Mouse (Mus musculus) embryonic stem cell, embryonic (primary cell): ENCODE data around the gene Gm10964.

Source experiments
- CTCF ChIA-PET, 4 experiments: fragments of 300-600 bp in 2 of 4; fragments of 350-600 bp in 2 of 4; sonication (Branson Sonifier 250); formaldehyde crosslinking; loops; one replicate each; lab custom pipeline; 2022; ENCODE audit warnings: inconsistent platforms in 2 of 4; lab: Charles Lee
- POLR2A ChIA-PET, 4 experiments: fragments of 300-600 bp in 2 of 4; fragments of 350-600 bp in 2 of 4; sonication (Branson Sonifier 250); formaldehyde crosslinking; loops; one replicate each; lab custom pipeline; 2022; ENCODE audit warnings: antibody characterized with exemption in 4 of 4, inconsistent platforms in 1 of 4; lab: Charles Lee

Gm10964 gene

GRCm38 (mm10) chr3:103756920-103757319 lies 17.8 kb downstream of the Gm10964 start:
- CTCF ChIA-PET = interaction anchor here in 2 of 4 experiments (0.6 to 1.3 kb wide), 3 partner anchors 12 to 53 kb away, joined by 4 to 8 read pairs (median 7); partner anchors contain the start of gene Olfml3 (in 1 of the 2)

DNA sequence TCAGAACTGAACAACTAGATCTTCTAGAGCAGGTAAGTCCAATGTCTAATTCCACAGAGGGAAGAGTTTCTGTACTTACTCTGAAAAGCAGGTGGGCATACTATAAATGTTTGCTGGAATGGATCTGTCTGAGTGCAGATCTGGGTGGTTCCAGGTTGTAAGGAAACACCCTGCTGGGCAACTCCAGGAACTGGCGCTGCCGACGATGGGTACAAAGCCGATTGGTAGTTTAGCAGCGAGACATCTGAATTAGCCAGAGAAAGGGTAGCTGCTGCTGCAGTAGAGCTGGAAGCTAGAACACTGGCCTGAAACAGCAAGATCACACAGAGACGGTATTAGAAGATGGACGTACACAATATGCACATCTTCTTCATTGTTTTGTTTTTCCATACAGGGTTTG lies 19.3 kb downstream of the Gm10964 start:
- ChIA-PET POLR2A (interaction anchor here in 1 of 4 experiments (0.6 to 2.4 kb wide), 4 partner anchors 14 to 418 kb away, joined by 3 to 14 read pairs (median 6); partner anchors contain the start of genes Ap4b1, Dclre1b and Gm43064), CTCF (no interaction called here)

More at GRCm38 (mm10) chr3:103756920-103757319, 17.8 kb downstream of the Gm10964 start:
- POLR2A ChIA-PET = interaction anchor here in 2 of 4 experiments (1.0 to 1.7 kb wide), 5 partner anchors 7 to 157 kb away, joined by 4 read pairs; partner anchors contain the start of gene Rsbn1 (in 2 of the 2)

GRCm38 (mm10) chr3:103759261-103759970 lies 20.2 kb downstream of the Gm10964 start:
- ChIA-PET CTCF (interaction anchor here in 1 of 4 experiments (0.5 kb wide), 1 partner anchor 103 kb away, joined by 6 read pairs; no protein-coding TSS in a partner anchor), POLR2A (interaction anchor here in 1 of 4 experiments (1.3 to 2.4 kb wide), 5 partner anchors 13 to 129 kb away, joined by 3 to 14 read pairs (median 4); partner anchors contain the start of genes Ap4b1, Dclre1b and Gm43064)

- POLR2A ChIA-PET = interaction anchor here in 1 of 4 experiments (2.3 to 14.2 kb wide), 2 partner anchors 12 to 21 kb away, joined by 24 to 166 read pairs; partner anchors contain the start of gene Hipk1
- CTCF ChIA-PET = no interaction called here
These were observed 27.6 kb downstream of the Gm10964 start for GRCm38 (mm10) chr3:103766789-103767188.

DNA sequence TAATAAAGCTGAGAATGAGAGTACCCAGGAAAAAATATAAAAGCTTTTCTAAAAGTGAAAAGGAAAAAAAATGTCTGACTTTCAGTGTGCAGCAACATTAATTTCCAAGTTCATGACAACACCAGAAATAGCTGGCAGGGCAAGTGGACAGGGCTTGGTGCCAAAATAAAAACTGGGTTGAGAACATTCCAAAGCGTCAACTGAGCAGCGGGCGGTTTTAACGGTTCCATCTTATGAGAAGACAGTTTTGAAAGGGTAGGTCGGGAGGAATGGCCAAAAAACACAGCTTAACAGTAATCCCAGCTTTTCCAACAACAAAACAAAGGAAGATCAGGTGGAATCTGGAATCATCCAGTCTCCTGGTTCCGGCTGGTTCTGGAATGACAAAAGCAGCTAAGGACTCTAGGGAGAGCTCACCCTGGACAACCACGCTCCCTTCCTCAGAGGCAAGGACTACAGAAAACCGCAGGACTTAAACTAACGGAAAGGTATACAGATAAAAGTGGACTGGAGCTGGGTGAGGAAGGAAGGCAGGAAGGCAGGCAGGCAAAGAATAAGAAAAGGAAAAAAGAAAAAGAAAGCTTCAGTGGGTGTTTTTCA lies 32.5 kb downstream of the Gm10964 start:
- POLR2A ChIA-PET = interaction anchor here (0.6 to 14.2 kb wide), 26 partner anchors 8 to 626 kb away, joined by 3 to 166 read pairs (median 4); partner anchors contain the start of genes Ap4b1 (in 3 of the 4), Gm43064 (in 3 of the 4), Rsbn1 (in 3 of the 4) and Dclre1b (in 2 of the 4)
- CTCF ChIA-PET = interaction anchor here in 2 of 4 experiments (0.6 to 2.0 kb wide), 4 partner anchors 10 to 34 kb away, joined by 3 to 9 read pairs (median 4); partner anchors contain the start of gene Olfml3 (in 1 of the 2)

- CTCF ChIA-PET = no interaction called here
- POLR2A ChIA-PET = interaction anchor here (0.5 to 14.2 kb wide), 16 partner anchors 8 to 1848 kb away, joined by 3 to 166 read pairs (median 4); partner anchors contain the start of genes Ap4b1 (in 2 of the 4), Dclre1b (in 2 of the 4), Gm43064 (in 2 of the 4) and Hipk1 (in 1 of the 4)
These were observed 33.7 kb downstream of the Gm10964 start for GRCm38 (mm10) chr3:103772846-103773245.

GRCm38 (mm10) chr3:103773508-103773907 lies 34.3 kb downstream of the Gm10964 start:
- POLR2A ChIA-PET = interaction anchor here (0.5 to 14.2 kb wide), 15 partner anchors 9 to 1849 kb away, joined by 3 to 166 read pairs (median 5); partner anchors contain the start of genes Ap4b1 (in 1 of the 4), Dclre1b (in 1 of the 4), Gm43064 (in 1 of the 4) and Hipk1 (in 1 of the 4)
- CTCF ChIA-PET = no interaction called here

DNA sequence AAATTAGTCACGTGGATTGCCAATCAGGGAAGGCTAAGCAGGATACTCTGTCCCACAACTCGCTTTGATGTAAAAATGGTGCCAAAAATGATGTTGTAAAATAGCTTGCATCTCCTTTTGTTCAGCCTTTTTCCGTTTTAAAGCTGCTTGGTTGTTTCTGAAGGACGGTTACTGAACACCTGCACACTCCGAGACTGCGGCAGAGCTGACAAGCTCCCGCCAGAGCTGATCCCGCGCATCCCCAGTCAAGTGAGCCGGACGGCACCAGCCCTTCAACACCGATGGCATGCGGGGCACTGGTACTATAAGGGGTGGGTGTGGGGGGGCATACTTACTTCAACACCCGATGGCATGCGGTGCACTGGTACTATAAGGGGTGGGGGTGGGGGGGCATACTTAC lies 34.8 kb downstream of the Gm10964 start:
- CTCF ChIA-PET = no interaction called here
- POLR2A ChIA-PET = interaction anchor here in 2 of 4 experiments (1.2 to 14.2 kb wide), 11 partner anchors 9 to 140 kb away, joined by 3 to 166 read pairs (median 5); partner anchors contain the start of genes Ap4b1 (in 1 of the 2), Dclre1b (in 1 of the 2), Gm43064 (in 1 of the 2) and Hipk1 (in 1 of the 2)

GRCm38 (mm10) chr3:103777940-103778339 lies 38.8 kb downstream of the Gm10964 start:
- POLR2A ChIA-PET = interaction anchor here in 2 of 4 experiments (0.6 to 14.2 kb wide), 7 partner anchors 9 to 224 kb away, joined by 3 to 166 read pairs (median 4); partner anchors contain the start of gene Hipk1 (in 1 of the 2)
- CTCF ChIA-PET = no interaction called here

- ChIA-PET POLR2A (interaction anchor here in 2 of 4 experiments (0.6 to 14.2 kb wide), 8 partner anchors 9 to 225 kb away, joined by 3 to 166 read pairs (median 4); partner anchors contain the start of genes Hipk1 (in 2 of the 2) and Rsbn1 (in 1 of the 2)), CTCF (no interaction called here)
These were observed 39.5 kb downstream of the Gm10964 start for GRCm38 (mm10) chr3:103778660-103779059.

DNA sequence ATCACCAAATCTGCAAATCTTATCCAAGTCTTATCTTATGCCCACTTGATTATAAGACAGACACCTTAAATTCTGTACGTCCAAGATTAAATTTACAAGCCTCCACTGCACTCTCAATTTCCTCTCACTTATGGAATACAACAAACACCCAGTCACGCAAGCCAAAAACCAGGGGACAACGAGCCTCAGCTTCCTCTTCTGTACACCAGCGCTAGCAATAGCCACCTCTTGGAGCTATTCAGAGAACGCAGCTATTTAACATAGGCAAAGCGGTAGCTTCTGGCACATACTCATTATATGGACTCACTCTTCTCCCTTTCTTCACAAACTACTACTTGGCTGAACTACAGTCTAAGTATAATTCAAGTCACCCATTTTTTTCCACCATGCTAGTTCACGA lies 40.0 kb downstream of the Gm10964 start:
- CTCF ChIA-PET = no interaction called here
- POLR2A ChIA-PET = interaction anchor here in 2 of 4 experiments (0.9 to 14.2 kb wide), 6 partner anchors 8 to 135 kb away, joined by 3 to 166 read pairs (median 4); partner anchors contain the start of genes Hipk1 (in 2 of the 2) and Rsbn1 (in 1 of the 2)

DNA sequence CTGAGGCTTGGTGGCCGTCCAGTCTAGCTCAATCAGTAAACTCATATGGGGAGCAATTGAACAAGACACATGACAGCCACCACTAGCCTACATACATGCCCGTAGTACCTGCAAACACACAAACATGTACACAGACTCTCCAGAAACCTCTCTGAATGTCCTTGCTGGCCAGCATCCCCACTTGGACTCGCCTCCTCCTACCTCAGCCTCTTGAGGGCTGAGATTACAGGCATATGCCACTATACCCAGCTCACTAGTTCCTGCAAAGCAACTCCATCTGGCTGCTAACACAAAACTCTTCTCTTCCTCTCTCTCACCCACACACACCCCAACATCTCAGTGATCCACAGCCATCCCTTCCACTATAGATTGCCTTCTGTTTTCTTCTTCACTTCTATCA lies 41.1 kb downstream of the Gm10964 start:
- POLR2A ChIA-PET = interaction anchor here in 2 of 4 experiments (1.1 to 14.2 kb wide), 4 partner anchors 7 to 13 kb away, joined by 3 to 166 read pairs (median 14); partner anchors contain the start of gene Hipk1 (in 1 of the 2)
- CTCF ChIA-PET = no interaction called here

- ChIA-PET POLR2A (interaction anchor here in 1 of 4 experiments (1.3 to 4.7 kb wide), 2 partner anchors 9 to 13 kb away, joined by 5 to 24 read pairs; no protein-coding TSS in a partner anchor), CTCF (no interaction called here)
These were observed 41.6 kb downstream of the Gm10964 start for GRCm38 (mm10) chr3:103780777-103781176.

DNA sequence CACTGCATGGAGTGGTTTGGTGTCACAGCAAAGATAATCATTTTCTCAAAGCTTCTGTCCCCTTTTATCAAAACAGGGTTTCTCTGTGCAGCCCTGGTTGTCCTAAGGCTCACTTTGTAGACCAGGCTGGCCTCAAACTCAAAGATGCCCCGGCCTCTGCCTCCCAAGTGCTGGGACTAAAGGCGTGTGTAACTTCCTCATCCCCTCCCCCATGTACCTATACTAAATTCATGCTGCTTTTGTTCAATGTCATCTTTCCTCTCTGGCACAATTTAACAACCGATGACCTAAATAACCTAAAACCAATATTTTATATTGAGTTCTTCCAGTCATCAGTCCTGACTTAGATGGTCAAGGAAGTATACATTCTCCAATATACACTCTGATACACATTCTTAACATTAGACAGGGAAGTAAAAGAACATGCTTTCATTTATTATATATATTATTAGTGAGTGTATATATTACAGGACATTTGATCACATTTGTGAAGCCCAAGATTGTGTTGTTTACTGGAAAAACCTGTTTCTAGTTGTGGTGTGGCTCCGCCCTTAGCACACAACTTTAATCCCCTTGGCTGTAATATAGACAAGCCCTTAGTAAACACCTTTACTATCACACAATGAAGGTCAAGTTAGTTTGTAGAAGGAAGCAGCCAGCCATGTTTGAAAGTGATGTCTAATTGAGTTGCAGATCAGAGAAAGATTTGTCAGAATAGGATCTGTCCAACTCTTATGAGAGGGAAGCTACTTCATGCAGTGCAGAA lies 43.9 kb downstream of the Gm10964 start:
- ChIA-PET CTCF (interaction anchor here in 2 of 4 experiments (0.7 to 1.2 kb wide), 4 partner anchors 12 to 46 kb away, joined by 3 to 4 read pairs (median 3); partner anchors contain the start of gene Olfml3 (in 2 of the 2)), POLR2A (interaction anchor here in 2 of 4 experiments (0.9 to 9.2 kb wide), 7 partner anchors 8 to 32 kb away, joined by 3 to 166 read pairs (median 4); partner anchors contain the start of genes Ap4b1 (in 2 of the 2), Dclre1b (in 2 of the 2), Gm43064 (in 2 of the 2) and Hipk1 (in 1 of the 2))

DNA sequence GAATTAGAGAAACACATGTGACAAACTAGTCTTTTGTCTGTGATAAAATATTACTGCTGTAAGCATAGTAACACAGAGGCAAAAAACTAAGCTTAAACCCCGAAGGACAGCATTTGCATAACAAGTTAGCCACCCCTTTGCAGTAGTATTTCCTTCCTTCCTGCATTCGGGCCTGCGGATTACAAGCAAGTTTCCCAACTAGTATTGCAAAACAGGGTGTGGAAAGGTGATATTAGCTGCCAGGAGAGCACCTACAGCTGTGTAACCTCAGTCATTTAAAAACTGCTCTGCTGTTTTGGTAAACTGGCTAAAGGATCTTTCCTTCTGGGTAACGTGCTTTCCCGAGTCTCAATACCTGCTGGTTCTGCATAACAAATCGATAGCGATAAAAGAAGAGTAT lies 48.1 kb downstream of the Gm10964 start:
- ChIA-PET POLR2A (interaction anchor here in 2 of 4 experiments (1.1 to 9.2 kb wide), 6 partner anchors 9 to 127 kb away, joined by 3 to 166 read pairs (median 4); partner anchors contain the start of genes Ap4b1 (in 2 of the 2), Dclre1b (in 2 of the 2), Gm43064 (in 2 of the 2) and Rsbn1 (in 1 of the 2)), CTCF (interaction anchor here in 1 of 4 experiments (0.6 kb wide), 1 partner anchor 101 kb away, joined by 3 read pairs; no protein-coding TSS in a partner anchor)

- CTCF ChIA-PET = interaction anchor here in 2 of 4 experiments (0.5 to 0.7 kb wide), 3 partner anchors 20 to 149 kb away, joined by 4 to 5 read pairs (median 5); no protein-coding TSS in a partner anchor
- POLR2A ChIA-PET = interaction anchor here in 3 of 4 experiments (0.6 to 9.2 kb wide), 13 partner anchors 9 to 336 kb away, joined by 3 to 166 read pairs (median 4); partner anchors contain the start of genes Ap4b1 (in 3 of the 3), Dclre1b (in 3 of the 3), Gm43064 (in 3 of the 3) and Olfml3 (in 1 of the 3)
These were observed 49.9 kb downstream of the Gm10964 start for GRCm38 (mm10) chr3:103789096-103789495.
